Mouse (Mus musculus) A20 (cell line): Measurements from ENCODE around the gene Plvap.

Experiments used
- DNase-seq: peaks from one replicate; pipeline ENCODE4 v3.0.0-alpha.2; 2011; ENCODE audit warnings: low read depth, low spot score

Plvap gene

DNA sequence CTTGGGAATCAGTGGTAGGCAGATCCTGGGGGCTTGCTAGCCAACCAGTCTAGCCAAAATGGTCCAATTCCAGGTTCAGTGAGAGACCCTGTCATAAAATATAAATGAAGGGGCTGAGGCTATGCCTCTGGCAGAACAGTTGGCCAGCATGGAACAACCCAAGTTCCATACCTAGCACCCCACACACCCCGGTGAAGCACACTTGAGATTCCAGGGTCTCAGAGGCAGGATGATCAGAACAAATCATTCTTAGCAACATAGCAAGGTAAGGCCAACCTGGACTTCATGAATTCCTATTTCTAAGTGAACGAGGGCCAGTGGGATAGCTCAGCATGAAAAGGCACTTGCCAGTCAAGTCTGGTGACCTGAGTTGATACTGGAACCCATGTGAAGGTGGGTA lies 44.4 kb downstream of the Plvap start:
- no peak for DNase-seq

- no peak for DNase-seq
These were observed 45.4 kb downstream of the Plvap start for GRCm38 (mm10) chr8:71466198-71466597.

GRCm38 (mm10) chr8:71465733-71466132 lies 45.8 kb downstream of the Plvap start:
- no peak for DNase-seq

- peak; percentile 100 for DNase-seq
These were observed 46.7 kb downstream of the Plvap start, which contains the start of gene Mrpl34 for GRCm38 (mm10) chr8:71464513-71465500. Mrpl34 (plus strand) TSS chr8:71464959.

GRCm38 (mm10) chr8:71463188-71464033 lies 48.1 kb downstream of the Plvap start, which contains the start of gene Abhd8:
Abhd8 (minus strand) TSS chr8:71463655.
- peak; percentile 98 for DNase-seq

- DNase-seq, result peak; percentile 57
These were observed 48.8 kb downstream of the Plvap start for GRCm38 (mm10) chr8:71462786-71463185.

DNA sequence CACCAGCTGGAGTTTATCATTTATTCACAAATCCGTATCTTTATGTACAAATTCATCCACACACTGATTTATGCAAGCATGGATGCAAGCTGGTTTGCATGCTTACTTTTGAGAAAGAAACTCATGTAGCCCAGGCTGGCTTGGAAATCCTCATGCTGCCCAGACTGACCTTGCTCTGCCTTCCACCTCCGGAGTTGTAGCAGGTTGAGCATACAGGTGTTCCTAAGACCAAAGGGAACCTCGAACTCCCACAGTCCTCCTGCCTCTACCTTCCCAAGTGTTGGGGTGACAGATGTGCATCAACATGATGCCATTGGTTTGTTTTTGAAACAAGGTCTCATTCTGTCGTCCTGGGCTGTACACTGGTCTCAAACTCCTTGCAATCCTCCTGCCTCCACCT lies 49.4 kb downstream of the Plvap start:
- DNase-seq, result no peak

DNA sequence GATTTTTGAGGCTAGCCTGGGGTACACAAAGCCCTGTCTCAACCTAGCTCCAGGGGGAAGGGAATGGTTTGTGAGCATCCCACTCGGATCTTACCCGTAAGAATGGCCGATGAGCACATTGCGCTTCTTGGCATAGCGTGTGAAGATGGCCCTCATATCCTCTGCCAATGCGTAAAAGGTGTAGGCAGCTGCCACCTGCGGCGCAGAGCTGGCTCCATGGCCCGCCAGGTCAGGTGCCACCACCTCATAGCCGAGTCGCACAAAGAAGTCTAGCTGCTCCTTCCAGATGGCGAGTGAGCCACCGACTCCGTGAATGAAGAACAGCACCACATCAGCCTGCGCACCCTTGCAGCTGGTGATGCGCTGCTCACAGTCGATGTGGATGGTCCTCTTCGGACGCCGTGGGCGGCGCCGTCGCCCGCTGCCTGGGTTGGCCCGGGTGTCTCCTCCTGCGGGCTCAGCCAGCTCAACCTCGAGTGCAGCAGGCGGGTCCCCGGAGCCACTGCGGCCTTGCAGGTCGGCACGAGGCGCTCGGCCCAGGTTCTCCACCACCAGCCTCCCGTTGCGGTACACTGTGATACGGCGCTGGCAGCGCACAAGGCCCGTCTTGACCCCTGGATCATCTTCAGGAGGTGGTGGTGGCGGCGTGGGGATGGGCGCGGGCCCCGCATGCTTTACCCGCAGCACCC lies 50.3 kb downstream of the Plvap start:
- no peak for DNase-seq

DNA sequence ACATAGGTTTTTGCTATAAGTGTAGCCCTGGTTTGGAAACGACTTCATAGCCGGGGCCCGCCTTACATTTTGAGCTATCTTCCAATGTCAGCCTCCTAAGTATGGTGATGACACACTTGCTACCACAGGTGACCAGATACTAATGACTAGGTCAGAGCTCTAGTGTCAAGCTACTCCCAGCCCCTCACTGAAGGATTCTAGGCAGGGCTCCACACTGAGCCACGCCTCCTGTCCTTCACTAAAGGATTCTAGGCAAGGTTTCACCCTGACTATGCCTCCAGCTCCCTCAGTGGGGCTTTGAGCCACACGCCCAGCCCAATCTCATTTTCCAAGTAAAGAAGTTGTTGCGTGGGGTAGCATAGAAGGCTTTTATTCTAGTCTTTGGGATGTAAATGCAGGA lies 50.8 kb downstream of the Plvap start:
- DNase-seq, result no peak

GRCm38 (mm10) chr8:71457659-71458270 lies 53.8 kb downstream of the Plvap start:
- DNase-seq, result no peak

DNA sequence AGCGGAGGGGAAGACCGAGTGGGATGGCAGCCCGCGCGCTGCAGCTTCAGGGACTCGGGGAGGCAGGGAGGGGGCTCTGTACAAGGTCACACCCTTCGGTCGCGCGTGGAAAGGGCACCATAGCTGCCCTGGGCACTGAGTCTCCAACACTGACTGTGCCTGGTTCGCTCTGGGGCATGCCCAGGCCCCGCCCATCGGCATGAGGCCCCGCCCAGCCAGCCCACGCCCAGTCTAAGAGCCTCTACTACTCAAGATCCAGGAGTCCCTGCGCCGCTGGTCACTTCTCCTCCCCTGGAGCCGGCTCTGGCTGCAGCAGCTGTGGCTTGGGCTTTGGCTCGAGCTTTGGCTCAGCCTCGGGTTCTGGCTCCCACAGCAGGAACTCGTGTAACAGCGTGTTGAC lies 54.6 kb downstream of the Plvap start:
- DNase-seq, result no peak

- DNase-seq, result no peak
These were observed 56.9 kb downstream of the Plvap start for GRCm38 (mm10) chr8:71454668-71455067.

DNA sequence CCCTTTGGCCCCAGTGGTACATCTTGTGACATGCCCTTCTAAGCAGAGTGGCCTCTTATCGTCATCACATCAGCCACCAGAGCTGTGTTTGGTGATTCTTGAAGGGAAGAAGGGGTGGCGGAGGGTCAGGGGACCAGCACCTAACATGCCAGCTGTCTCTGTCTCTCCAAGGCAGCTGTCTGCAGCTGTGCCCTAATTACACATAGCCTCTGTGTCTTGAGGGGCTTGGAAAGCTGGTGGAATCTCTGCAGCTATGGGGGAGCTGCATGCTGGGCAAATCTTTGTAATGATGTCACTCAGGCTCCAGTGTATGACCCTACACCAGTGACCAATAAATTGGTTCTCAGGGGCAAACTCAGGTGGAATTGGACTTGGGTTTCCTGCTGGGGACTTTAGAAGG lies 58.9 kb downstream of the Plvap start:
- DNase-seq, result no peak

DNA sequence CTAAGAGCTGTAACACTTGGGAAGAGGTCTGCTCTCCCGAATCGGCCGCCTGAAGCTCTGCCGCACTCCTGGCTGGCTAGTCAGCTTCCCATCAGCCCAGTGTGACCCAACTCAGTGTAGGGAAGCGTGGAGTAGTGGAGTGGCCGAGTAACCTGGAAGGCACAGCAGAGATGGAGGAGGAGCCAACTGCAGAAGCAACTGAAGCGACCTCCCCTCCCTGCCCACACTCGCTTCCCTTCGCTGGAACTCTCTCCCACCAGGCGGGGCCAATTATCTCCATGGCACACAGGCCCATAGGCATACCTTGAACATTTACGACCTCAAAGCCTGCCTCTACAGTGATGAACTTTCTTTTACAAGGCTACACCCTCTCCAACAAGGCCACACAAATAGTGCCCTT lies 59.8 kb downstream of the Plvap start:
- no peak for DNase-seq

GRCm38 (mm10) chr8:71451337-71451736 lies 60.2 kb downstream of the Plvap start:
- no peak for DNase-seq
